Mouse (Mus musculus) ES-Bruce4 (cell line): Measurements from ENCODE around the gene Bloc1s3. TPM values are rescaled to one million over a fixed set of nuclear protein-coding genes. Genes with fewer than 3 reads are reported as not detected.

Experiments used
- H3K27ac ChIP-seq: 2 replicates; pipeline ENCODE4 v1.5.1; 2012; ENCODE audit warnings: low read length, inconsistent platforms; ENCODE audit not compliant: insufficient read depth
- H3K27me3 ChIP-seq: 2 replicates; pipeline ENCODE4 v1.6.1; 2012; ENCODE audit warnings: mild to moderate bottlenecking, low read length, inconsistent platforms; ENCODE audit not compliant: control insufficient read depth, poor library complexity, insufficient read depth, severe bottlenecking
- H3K36me3 ChIP-seq: 2 replicates; pipeline ENCODE4 v1.6.1; 2012; ENCODE audit warnings: inconsistent platforms, mild to moderate bottlenecking, low read length, moderate library complexity; ENCODE audit not compliant: control insufficient read depth, poor library complexity, insufficient read depth, severe bottlenecking
- H3K4me1 ChIP-seq: one replicate; pipeline ENCODE4 v1.8.1; 2011; ENCODE audit warnings: low read length; ENCODE audit not compliant: control insufficient read depth, insufficient read depth
- H3K4me3 ChIP-seq: 2 replicates; pipeline ENCODE4 v1.5.1; 2011; ENCODE audit warnings: low read depth, mild to moderate bottlenecking, low read length
- H3K9ac ChIP-seq: 2 replicates; pipeline ENCODE4 v1.6.1; 2012; ENCODE audit warnings: low read depth, mild to moderate bottlenecking, inconsistent platforms; ENCODE audit not compliant: poor library complexity, severe bottlenecking
- H3K9me3 ChIP-seq: replicated peaks from 2 replicates; pipeline ENCODE4 v1.6.1; 2012; ENCODE audit warnings: mild to moderate bottlenecking, low read length, inconsistent platforms; ENCODE audit not compliant: control insufficient read depth, poor library complexity, insufficient read depth, severe bottlenecking
- CTCF ChIP-seq: IDR thresholded peaks from one replicate; pipeline ENCODE4 v1.8.1; 2011; ENCODE audit warnings: low read depth, low read length
- EP300 ChIP-seq: IDR thresholded peaks from 2 replicates; pipeline ENCODE4 v1.6.1; 2011; ENCODE audit warnings: low read depth, low read length; ENCODE audit not compliant: insufficient read depth
- POLR2A ChIP-seq: IDR thresholded peaks from one replicate; pipeline ENCODE4 v1.8.1; 2011; ENCODE audit warnings: low read length; ENCODE audit not compliant: insufficient read depth
- polyA plus RNA-seq: library from polyadenylated mRNA; stranded (reverse); fragments of >200 nt; gene quantifications from 2 replicates; pipeline ENCODE4 v1.2.4, GENCODE M21; 2011; ENCODE audit warnings: low read depth; ENCODE audit not compliant: missing spikeins, insufficient read depth, insufficient read length

The Bloc1s3 gene
- polyA plus RNA-seq, 1 experiment, result 5.7 TPM

- TF ChIP-seq CTCF, result no peak
- TF ChIP-seq POLR2A, result no peak
- TF ChIP-seq EP300, result no peak
- H3K9ac ChIP-seq, result no peak overlapping the region
- H3K36me3 ChIP-seq, result no peaks in the 10 kb centered on the region
- H3K27ac ChIP-seq, result no peak overlapping the region
- no peaks in the 10 kb centered on the region for H3K9me3 ChIP-seq
- no peaks in the 10 kb centered on the region for H3K4me1 ChIP-seq
- no peaks in the 10 kb centered on the region for H3K27me3 ChIP-seq
- H3K4me3 ChIP-seq, result no peak overlapping the region
These were observed 6.5 kb downstream of the Bloc1s3 start for GRCm38 (mm10) chr7:19501658-19502057.

GRCm38 (mm10) chr7:19500420-19501363, 7.5 kb downstream of the Bloc1s3 start:
- Histone ChIP-seq H3K4me3 (no peak overlapping the region), H3K9me3 (no peaks in the 10 kb centered on the region), H3K27me3 (no peaks in the 10 kb centered on the region), H3K9ac (no peak overlapping the region), H3K27ac (no peak overlapping the region), H3K4me1 (no peaks in the 10 kb centered on the region), H3K36me3 (no peaks in the 10 kb centered on the region)
- TF ChIP-seq POLR2A, result no peak

GRCm38 (mm10) chr7:19498326-19498725, 9.8 kb downstream of the Bloc1s3 start:
- H3K9me3 ChIP-seq, result no peaks in the 10 kb centered on the region
- no peaks in the 10 kb centered on the region for H3K27me3 ChIP-seq
- H3K4me1 ChIP-seq, result no peaks in the 10 kb centered on the region
- no peaks in the 10 kb centered on the region for H3K36me3 ChIP-seq
- TF ChIP-seq EP300 (no peak), POLR2A (no peak), CTCF (no peak)
- H3K4me3 ChIP-seq, result no peak overlapping the region
- no peak overlapping the region for H3K9ac ChIP-seq
- no peak overlapping the region for H3K27ac ChIP-seq

- H3K9me3 ChIP-seq, result no peaks in the 10 kb centered on the region
- no peaks in the 10 kb centered on the region for H3K4me1 ChIP-seq
- H3K36me3 ChIP-seq, result no peaks in the 10 kb centered on the region
- no peak overlapping the region for H3K9ac ChIP-seq
- H3K4me3 ChIP-seq, result no peak overlapping the region
- no peak overlapping the region for H3K27ac ChIP-seq
- no peak for TF ChIP-seq POLR2A
- H3K27me3 ChIP-seq, result no peaks in the 10 kb centered on the region
These were observed 12.0 kb downstream of the Bloc1s3 start for GRCm38 (mm10) chr7:19496214-19496555.

GRCm38 (mm10) chr7:19495521-19496213, 12.5 kb downstream of the Bloc1s3 start:
- no peak for TF ChIP-seq EP300
- no peak for TF ChIP-seq POLR2A
- no peak for TF ChIP-seq CTCF
- Histone ChIP-seq H3K27ac (no peak overlapping the region), H3K36me3 (no peaks in the 10 kb centered on the region)

More at GRCm38 (mm10) chr7:19495521-19496213, 12.5 kb downstream of the Bloc1s3 start:
- H3K9ac ChIP-seq, result no peak overlapping the region
- no peaks in the 10 kb centered on the region for H3K27me3 ChIP-seq
- H3K4me1 ChIP-seq, result no peaks in the 10 kb centered on the region
- H3K9me3 ChIP-seq, result no peaks in the 10 kb centered on the region
- no peak overlapping the region for H3K4me3 ChIP-seq
